18 mouse cellular contexts compared by ENCODE assay signal in the genomic region with DNA sequence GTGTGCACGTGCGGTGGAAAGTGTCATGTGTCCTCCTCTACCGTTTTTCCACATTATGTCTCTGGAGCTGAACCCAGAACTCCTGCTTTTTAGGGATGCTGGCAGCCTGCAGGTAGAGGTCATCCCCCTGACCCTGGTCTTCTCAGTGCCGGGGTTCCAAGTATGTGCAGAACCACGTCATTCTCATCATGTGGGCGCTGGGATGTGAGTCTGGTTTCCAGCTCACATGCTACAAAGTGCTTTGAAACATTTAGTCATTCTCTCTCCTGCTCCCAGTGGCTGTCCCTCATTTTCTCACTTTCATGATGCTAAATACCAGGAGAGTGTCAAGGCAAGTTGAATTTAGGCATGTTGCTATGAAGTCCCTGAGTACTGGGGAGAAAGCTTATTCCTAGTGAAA.
DNase-seq lines count a peak whose midpoint lies in the region; ATAC-seq lines count a peak whose summit lies in the region.
"Had no signal": no experiment of that assay in that cellular context is flagged by ENCODE, and none has a peak within 500 bp of the region (broad histone marks: within the 10 kb centered on the region; RNA-seq: fewer than 3 reads in every experiment).

No protein-coding gene starts in this region.

- ATAC-seq in neural tube, embryonic 13.5 days (ENCODE audit: low read depth) = no peak
- no peak for ATAC-seq in neural tube, embryonic 15.5 days (ENCODE audit: low FRiP score)
- ATAC-seq: forebrain, embryonic 15.5 days had no signal

- peak overlapping the region; percentile 15; the same call in 1 of the 2 replicates for H3K27ac ChIP-seq in neural tube, embryonic 13.5 days (replicated peaks)
- no peak overlapping the region for H3K27ac ChIP-seq in neural tube, embryonic 15.5 days (replicated peaks)
- H3K27ac ChIP-seq: embryonic facial prominence, embryonic 12.5 days; forebrain, embryonic 15.5 days; heart, embryonic 13.5 days; hindbrain, embryonic 13.5 days had no signal

- 79% methylated on average over 6 of the region's 6 CpGs for WGBS in neural tube, embryonic 13.5 days
- 86% methylated on average over 6 of the region's 6 CpGs for WGBS in neural tube, embryonic 15.5 days

- H3K36me3 ChIP-seq in neural tube, embryonic 13.5 days = no peaks in the 10 kb centered on the region
- no peaks in the 10 kb centered on the region for H3K36me3 ChIP-seq in neural tube, embryonic 15.5 days
- H3K36me3 ChIP-seq: embryonic facial prominence, embryonic 12.5 days; forebrain, embryonic 15.5 days; heart, embryonic 13.5 days; hindbrain, embryonic 13.5 days had no signal

- no peaks in the 10 kb centered on the region for H3K9me3 ChIP-seq in neural tube, embryonic 13.5 days
- H3K9me3 ChIP-seq in neural tube, embryonic 15.5 days (replicated peaks) = no peaks in the 10 kb centered on the region
- H3K9me3 ChIP-seq: embryonic facial prominence, embryonic 12.5 days; forebrain, embryonic 15.5 days; heart, embryonic 13.5 days; hindbrain, embryonic 13.5 days had no signal

- no peak overlapping the region for H3K9ac ChIP-seq in neural tube, embryonic 13.5 days
- no peak overlapping the region for H3K9ac ChIP-seq in neural tube, embryonic 15.5 days (replicated peaks)
- H3K9ac ChIP-seq: embryonic facial prominence, embryonic 12.5 days; forebrain, embryonic 15.5 days; heart, embryonic 13.5 days; hindbrain, embryonic 13.5 days had no signal

- peaks cover 45% of the 10 kb centered on the region for H3K4me1 ChIP-seq in neural tube, embryonic 13.5 days (replicated peaks)
- H3K4me1 ChIP-seq in neural tube, embryonic 15.5 days = peaks cover 22% of the 10 kb centered on the region

- H3K27me3 ChIP-seq in neural tube, embryonic 13.5 days = no peaks in the 10 kb centered on the region
- no peaks in the 10 kb centered on the region for H3K27me3 ChIP-seq in neural tube, embryonic 15.5 days (replicated peaks)
- H3K27me3 ChIP-seq: forebrain, embryonic 15.5 days; heart, embryonic 13.5 days; hindbrain, embryonic 13.5 days had no signal

- intact Hi-C loops in left cerebral cortex, postnatal 25 days (cut with DNase I) = no loop called here

- H3K4me2 ChIP-seq in neural tube, embryonic 13.5 days = no peak overlapping the region
- H3K4me2 ChIP-seq in neural tube, embryonic 15.5 days = no peak overlapping the region
- H3K4me2 ChIP-seq: embryonic facial prominence, embryonic 12.5 days; forebrain, embryonic 15.5 days; heart, embryonic 13.5 days; hindbrain, embryonic 13.5 days had no signal

- no peak overlapping the region for H3K4me3 ChIP-seq in neural tube, embryonic 13.5 days
- H3K4me3 ChIP-seq in neural tube, embryonic 15.5 days (replicated peaks) = no peak overlapping the region
- H3K4me3 ChIP-seq: embryonic facial prominence, embryonic 12.5 days; forebrain, embryonic 15.5 days; heart, embryonic 13.5 days; hindbrain, embryonic 13.5 days had no signal

- peak; percentile 15 to 33 for DNase-seq in frontal cortex, adult 2 months (ENCODE audit: extremely low spot score in 1 of 2, low spot score in 1 of 2)
- DNase-seq in frontal cortex, postnatal 25 days (ENCODE audit: low spot score in 2 of 2) = no peak
- peak; percentile 24 to 65 for DNase-seq in left cerebral cortex, postnatal 25 days (ENCODE audit: low spot score in 2 of 2)
- DNase-seq in left cerebral cortex, adult 8-10 months (ENCODE audit: low spot score in 2 of 2) = no peak
- DNase-seq in liver = no peak
- DNase-seq: adrenal gland, postnatal 10 days; cerebellum, adult 11-12 months; cerebellum, adult 9-10 months; cerebellum, postnatal 25 days; gastrocnemius, postnatal 36 days; heart, adult 11 months; heart, postnatal 4 days had no signal

Comparison
In these comparisons a context has a peak if more than half of its experiments do, and no peak if none do; other contexts are left out.
1. DNase-seq: peak in frontal cortex, adult 2 months (2 of 2) and left cerebral cortex, postnatal 25 days (2 of 2); none in frontal cortex, postnatal 25 days (0 of 2), left cerebral cortex, adult 8-10 months (0 of 2) and liver (single experiment).